Mouse (Mus musculus) T-helper 1 cell (primary cell): ENCODE results near the gene Tsnaxip1.
"Not testable (repeated sequence)": the region's sequence is repeated elsewhere in the genome, so short reads cannot be mapped to it uniquely, and the experiment has no call there.

Experiments used
- in situ Hi-C: fragments of 300-600 bp; cut with MboI, MseI; formaldehyde crosslinking; loops from one replicate; pipeline ENCODE4 v1.15.1; 2025; ENCODE audit warnings: high pct_unique_total_duplicates

The Tsnaxip1 gene

GRCm38 (mm10) chr8:105813241-105813640, 14.3 kb upstream of the Tsnaxip1 start:
- in situ Hi-C loops = no loop called here

GRCm38 (mm10) chr8:105819659-105820058, 7.9 kb upstream of the Tsnaxip1 start:
- in situ Hi-C loops = no loop called here

- in situ Hi-C loops = no loop called here
Measured at GRCm38 (mm10) chr8:105820925-105821324, 6.6 kb upstream of the Tsnaxip1 start.

GRCm38 (mm10) chr8:105825506-105825905, 2.0 kb upstream of the Tsnaxip1 start:
- in situ Hi-C loops = no loop called here

DNA sequence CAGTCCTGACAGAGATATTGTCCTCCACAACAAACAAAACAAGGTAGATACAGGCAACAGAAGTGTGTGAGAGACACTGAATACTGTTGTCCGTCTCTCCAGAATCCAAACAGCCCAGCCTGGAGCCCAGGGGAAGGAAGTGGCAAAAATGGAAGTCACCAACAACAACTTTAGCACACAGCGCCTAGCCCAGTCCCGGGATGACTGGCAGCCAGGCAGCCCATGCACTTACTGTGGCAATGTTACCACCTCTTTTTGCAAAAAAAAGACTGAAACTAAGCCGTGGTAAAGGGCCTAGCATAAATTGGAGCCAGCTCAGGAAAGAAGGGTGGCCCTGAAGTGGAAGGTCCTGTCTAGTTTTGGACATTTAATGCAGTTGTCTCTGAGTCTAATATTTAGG, 1.2 kb upstream of the Tsnaxip1 start:
- in situ Hi-C loops = no loop called here

GRCm38 (mm10) chr8:105833740-105834139, 6.2 kb downstream of the Tsnaxip1 start:
- in situ Hi-C loops = not testable (repeated sequence)

DNA sequence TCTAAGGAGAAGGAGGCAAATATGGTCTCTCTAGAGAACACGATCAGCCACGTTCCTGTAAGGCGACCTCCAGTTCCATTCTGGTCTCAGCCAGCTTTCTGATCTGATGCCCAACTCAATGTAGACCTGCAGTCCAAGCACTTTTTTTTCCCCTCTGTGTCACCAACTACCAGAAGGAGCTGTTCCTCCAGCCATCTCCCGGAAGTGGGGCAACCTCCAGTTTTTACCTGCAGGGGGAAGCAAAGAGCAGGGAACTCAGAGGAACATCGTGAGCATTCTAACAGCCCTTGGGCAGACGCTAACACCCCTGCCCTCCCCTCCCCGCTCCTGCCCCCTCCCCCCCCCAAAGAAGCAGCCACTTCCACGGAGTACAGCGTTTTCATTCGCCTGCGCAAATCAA, 7.8 kb downstream of the Tsnaxip1 start:
- in situ Hi-C loops = no loop called here

GRCm38 (mm10) chr8:105836991-105837390, 9.5 kb downstream of the Tsnaxip1 start:
- in situ Hi-C loops = no loop called here

- in situ Hi-C loops = no loop called here
Measured at GRCm38 (mm10) chr8:105839209-105839608, 11.7 kb downstream of the Tsnaxip1 start.

- in situ Hi-C loops = no loop called here
Measured at GRCm38 (mm10) chr8:105846678-105847077, 19.1 kb downstream of the Tsnaxip1 start.

DNA sequence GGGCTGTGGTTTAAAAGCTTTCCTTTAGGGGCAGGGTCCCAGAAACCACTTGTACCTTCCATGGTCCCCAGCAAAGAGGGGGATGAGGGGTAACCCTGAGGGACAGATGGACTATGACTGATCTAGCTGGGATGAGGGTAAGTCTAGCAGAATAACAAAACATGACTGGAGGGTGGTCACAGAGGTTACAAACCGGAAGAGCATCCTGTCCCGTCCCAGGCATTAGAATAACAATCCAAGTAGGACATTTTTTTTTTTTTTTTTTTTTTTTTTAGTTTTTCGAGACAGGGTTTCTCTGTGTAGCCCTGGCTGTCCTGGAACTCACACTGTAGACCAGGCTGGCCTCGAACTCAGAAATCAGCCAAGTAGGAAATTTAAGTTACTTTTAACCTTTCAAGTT, 22.5 kb downstream of the Tsnaxip1 start:
- in situ Hi-C loops = no loop called here

DNA sequence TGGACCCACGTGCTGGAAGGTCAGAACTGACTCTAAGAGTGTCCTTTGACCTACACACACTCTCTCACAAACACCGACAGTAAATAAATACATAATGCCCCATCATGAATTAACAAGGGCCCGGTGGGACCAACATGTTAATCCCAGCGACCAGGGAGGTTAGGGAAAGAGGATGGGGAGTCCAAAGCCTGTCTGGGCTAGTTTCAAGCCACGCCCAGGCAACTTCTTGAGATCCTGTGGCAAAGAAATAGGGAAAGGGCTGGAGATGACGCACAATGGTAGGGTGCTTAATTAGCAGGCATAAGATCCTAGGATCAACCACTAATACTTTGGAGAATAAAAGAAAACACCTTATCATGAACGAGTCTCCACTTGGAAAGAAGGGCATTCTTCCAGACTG, 23.1 kb downstream of the Tsnaxip1 start:
- in situ Hi-C loops = no loop called here

DNA sequence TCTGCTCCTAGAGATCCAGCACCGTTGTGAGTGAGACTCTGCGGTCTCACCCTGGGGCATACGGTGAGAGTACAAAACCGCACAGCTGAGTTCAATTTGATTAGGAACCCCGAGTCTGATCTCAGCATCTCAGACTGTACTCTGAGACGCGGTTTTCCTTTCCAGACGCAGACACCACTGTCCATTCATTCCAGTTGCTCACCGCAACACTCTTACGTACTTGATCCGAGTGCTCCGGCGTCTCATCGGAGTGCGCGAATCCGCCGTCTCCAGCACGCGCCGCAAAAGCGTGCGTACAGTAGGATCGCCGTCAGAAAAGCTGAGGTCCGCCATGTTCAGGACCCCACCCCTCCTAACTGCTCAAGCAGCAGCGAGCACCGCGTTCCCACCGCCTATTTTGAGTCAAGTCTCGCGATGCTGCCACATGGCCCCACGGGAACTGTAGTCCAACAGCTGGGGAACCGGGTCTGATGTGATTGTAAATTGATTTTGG, 24.2 kb downstream of the Tsnaxip1 start:
- in situ Hi-C loops = no loop called here

- in situ Hi-C loops = no loop called here
Measured at GRCm38 (mm10) chr8:105852146-105852729, 24.7 kb downstream of the Tsnaxip1 start.

GRCm38 (mm10) chr8:105853178-105853577, 25.6 kb downstream of the Tsnaxip1 start, which contains the start of gene Cenpt:
Cenpt (minus strand) TSS chr8:105853278.
- in situ Hi-C loops = no loop called here

- in situ Hi-C loops = no loop called here
Measured at GRCm38 (mm10) chr8:105854303-105854702, 26.8 kb downstream of the Tsnaxip1 start.

- in situ Hi-C loops = no loop called here
Measured at GRCm38 (mm10) chr8:105854715-105855216, 27.2 kb downstream of the Tsnaxip1 start, which contains the start of gene Thap11. Thap11 (plus strand) TSS chr8:105855132.

DNA sequence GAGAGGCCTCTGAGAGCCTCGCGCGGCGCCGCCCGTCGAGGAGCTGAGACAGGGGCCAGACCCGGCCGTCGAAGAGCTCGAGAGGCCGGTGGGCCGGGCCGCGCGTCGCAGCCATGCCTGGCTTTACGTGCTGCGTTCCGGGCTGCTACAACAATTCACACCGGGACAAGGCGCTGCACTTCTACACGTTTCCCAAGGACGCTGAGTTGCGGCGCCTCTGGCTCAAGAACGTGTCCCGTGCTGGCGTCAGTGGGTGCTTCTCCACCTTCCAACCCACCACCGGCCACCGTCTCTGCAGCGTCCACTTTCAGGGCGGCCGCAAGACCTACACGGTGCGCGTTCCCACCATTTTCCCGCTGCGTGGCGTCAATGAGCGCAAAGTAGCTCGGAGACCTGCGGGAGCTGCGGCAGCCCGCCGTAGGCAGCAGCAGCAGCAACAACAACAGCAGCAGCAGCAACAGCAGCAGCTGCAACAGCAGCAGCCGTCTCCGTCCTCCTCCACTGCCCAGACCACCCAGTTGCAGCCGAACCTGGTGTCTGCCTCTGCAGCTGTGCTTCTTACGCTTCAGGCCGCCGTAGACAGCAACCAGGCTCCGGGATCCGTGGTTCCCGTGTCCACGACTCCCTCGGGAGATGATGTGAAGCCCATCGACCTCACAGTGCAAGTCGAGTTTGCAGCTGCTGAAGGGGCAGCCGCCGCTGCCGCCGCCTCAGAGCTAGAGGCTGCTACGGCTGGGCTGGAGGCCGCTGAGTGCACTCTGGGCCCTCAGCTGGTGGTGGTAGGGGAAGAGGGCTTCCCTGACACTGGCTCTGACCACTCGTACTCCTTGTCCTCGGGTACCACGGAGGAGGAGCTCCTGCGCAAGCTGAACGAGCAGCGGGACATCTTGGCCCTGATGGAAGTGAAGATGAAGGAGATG, 28.0 kb downstream of the Tsnaxip1 start:
- in situ Hi-C loops = no loop called here

DNA sequence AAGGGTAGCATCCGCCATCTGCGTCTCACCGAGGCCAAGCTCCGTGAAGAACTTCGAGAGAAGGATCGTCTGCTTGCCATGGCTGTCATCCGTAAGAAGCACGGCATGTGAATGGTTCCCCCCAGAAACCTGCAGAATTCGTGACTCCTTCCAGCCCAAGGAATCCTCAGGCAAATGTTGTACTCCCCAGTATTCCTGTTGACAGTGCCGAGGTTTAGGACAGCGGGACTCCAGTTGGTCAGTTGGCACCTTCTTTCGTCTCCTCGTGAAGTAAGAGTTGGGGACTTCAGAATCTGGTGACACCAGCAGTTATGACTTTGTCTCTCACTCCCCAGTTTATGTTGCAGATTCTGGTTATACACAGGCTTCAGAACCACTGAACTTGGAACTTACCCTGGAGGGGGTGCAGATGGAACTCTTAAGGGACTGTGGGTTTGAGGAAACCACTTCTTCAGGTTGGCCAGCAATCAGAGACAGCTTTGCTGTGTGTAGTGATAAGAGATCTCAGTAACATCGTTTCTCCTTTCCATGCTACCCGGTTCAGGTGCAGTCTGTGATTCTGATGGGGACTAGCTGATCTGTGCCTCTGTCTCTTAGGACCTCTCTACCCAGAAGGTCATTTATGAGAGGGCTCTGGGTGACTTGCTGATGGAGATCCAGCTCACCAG, 28.8 kb downstream of the Tsnaxip1 start:
- in situ Hi-C loops = no loop called here

DNA sequence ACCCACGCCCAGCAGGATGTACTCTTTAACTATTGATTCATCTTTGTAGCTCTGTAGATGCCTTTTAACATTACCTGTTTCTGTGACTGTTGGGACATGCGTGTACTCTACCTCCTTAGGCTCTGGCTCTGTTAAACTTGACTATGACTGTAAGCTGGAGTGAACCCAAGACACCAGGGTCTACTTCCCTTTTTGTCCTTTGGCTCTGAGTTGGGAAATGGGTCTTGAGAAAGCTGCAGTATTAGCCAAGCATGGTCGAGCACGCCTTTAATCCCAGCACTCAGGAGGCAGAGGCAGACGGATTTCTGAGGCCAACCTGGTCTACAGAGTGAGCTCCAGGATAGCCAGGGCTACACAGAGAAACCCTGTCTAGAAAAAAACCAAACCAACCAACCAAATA, 31.0 kb downstream of the Tsnaxip1 start:
- in situ Hi-C loops = no loop called here

DNA sequence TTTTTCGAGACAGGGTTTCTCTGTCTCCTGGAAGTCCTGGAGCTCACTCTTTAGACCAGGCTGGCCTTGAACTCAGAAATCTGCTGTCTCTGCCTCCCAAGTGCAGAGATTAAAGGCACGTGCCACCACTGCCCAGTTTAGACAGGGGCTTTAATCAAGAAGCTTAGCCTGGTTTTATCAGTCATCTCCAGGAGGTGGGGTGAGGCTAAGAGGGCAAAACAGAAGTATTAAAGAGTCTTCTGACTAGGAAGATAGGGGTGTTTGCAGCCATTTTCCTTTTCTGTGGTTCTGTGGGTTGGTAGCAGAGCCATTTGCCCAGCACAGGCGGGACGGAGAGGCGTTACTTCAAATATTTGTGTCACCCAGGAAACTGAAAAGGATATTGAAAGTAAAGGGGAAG, 31.8 kb downstream of the Tsnaxip1 start:
- in situ Hi-C loops = no loop called here
